Mouse (Mus musculus): ENCODE data around the gene 1600014C10Rik. TPM values are rescaled to one million over a fixed set of nuclear protein-coding genes. Genes with fewer than 3 reads are reported as not detected.

1600014C10Rik gene
- polyA plus RNA-seq (2015; fragmentation: Nextera tagmentation; extraction: Ambion mirVana) = 15.6 and 22.6 TPM in 2 replicates

GRCm38 (mm10) chr7:38182962-38183687 lies at the start of gene 1600014C10Rik:
1600014C10Rik (plus strand) TSS chr7:38183217.

GRCm38 (mm10) chr7:38227900-38228298 lies 44.9 kb downstream of the 1600014C10Rik start, which contains the start of gene Plekhf1:
Plekhf1 (minus strand) TSS chr7:38228016.

Other genes with a start within 250 kb of the 1600014C10Rik start
- gene Uri1, start 159.7 kb upstream of the 1600014C10Rik start, polyA plus RNA-seq (2015; fragmentation: Nextera tagmentation; extraction: Ambion mirVana) = 34.1 and 54.0 TPM in 2 replicates
- gene Ccne1, start 75.7 kb upstream of the 1600014C10Rik start, polyA plus RNA-seq (2015; fragmentation: Nextera tagmentation; extraction: Ambion mirVana) = 15.4 and 16.5 TPM in 2 replicates
- 2.9 and 4.0 TPM in 2 replicates for gene Plekhf1, start 44.8 kb downstream of the 1600014C10Rik start, polyA plus RNA-seq (2015; fragmentation: Nextera tagmentation; extraction: Ambion mirVana)
- gene Pop4, start 88.2 kb downstream of the 1600014C10Rik start, polyA plus RNA-seq (2015; fragmentation: Nextera tagmentation; extraction: Ambion mirVana) = 52.7 and 66.2 TPM in 2 replicates